Mouse (Mus musculus) hindbrain, embryonic 11.5 days (tissue): ENCODE data around the gene Kctd20. TPM values are rescaled to one million over a fixed set of nuclear protein-coding genes. Genes with fewer than 3 reads are reported as not detected.

Experiments
- ATAC-seq: fragments of 200-750 bp; cut with Nextera tagmentation; 2 replicates; pipeline ENCODE4 v1.8.0; 2017; ENCODE audit warnings: mild to moderate bottlenecking, moderate TSS enrichment, moderate library complexity; ENCODE audit not compliant: low FRiP score
- DNase-seq: peaks from one replicate; pipeline ENCODE4 v3.0.0-alpha.2; 2015; ENCODE audit warnings: low spot score
- H3K27ac ChIP-seq: fragments of 300-500 bp; sonication (generic); 2 replicates; pipeline ENCODE4 v1.5.1; 2014; ENCODE audit warnings: mild to moderate bottlenecking, low read depth, low read length
- H3K27me3 ChIP-seq: fragments of 300-500 bp; sonication (generic); 2 replicates; pipeline ENCODE4 v1.6.1; 2014; ENCODE audit warnings: mild to moderate bottlenecking, low read length, moderate library complexity, mixed read lengths; ENCODE audit not compliant: control insufficient read depth, insufficient read depth
- H3K36me3 ChIP-seq: fragments of 300-500 bp; sonication (generic); 2 replicates; pipeline ENCODE4 v1.6.1; 2014; ENCODE audit warnings: mild to moderate bottlenecking, low read length, moderate library complexity, mixed read lengths; ENCODE audit not compliant: control insufficient read depth, insufficient read depth
- H3K4me1 ChIP-seq: fragments of 300-500 bp; sonication (generic); replicated peaks from 2 replicates; pipeline ENCODE4 v1.6.1; 2014; ENCODE audit warnings: low read length, mixed read lengths; ENCODE audit not compliant: control insufficient read depth, insufficient read depth
- H3K4me2 ChIP-seq: fragments of 300-500 bp; sonication (generic); replicated peaks from 2 replicates; pipeline ENCODE4 v1.6.1; 2014; ENCODE audit warnings: mild to moderate bottlenecking, low read depth, low read length
- H3K4me3 ChIP-seq: fragments of 300-500 bp; sonication (generic); 2 replicates; pipeline ENCODE4 v1.5.1; 2014; ENCODE audit warnings: low read depth, low read length
- H3K9ac ChIP-seq: fragments of 300-500 bp; sonication (generic); 2 replicates; pipeline ENCODE4 v1.6.1; 2014; ENCODE audit warnings: low read depth, low read length
- H3K9me3 ChIP-seq: fragments of 300-500 bp; sonication (generic); 2 replicates; pipeline ENCODE4 v1.6.1; 2016; ENCODE audit warnings: low read length; ENCODE audit not compliant: control insufficient read depth
- WGBS: fragments of 180-500 bp; shearing (Covaris S2); extraction: QIAGEN DNeasy Blood & Tissue Kit; methylation state at CpG from one replicate; pipeline ENCODE4 v1.1.7; 2014; 5-methylcytosine and 5-hydroxymethylcytosine counted together
- polyA plus RNA-seq: library from polyadenylated mRNA; unstranded; fragments of >200 nt; fragmentation: Nextera tagmentation; extraction: Ambion mirVana; gene quantifications from 2 replicates; pipeline ENCODE4 v1.2.1, GENCODE M21; 2014

The Kctd20 gene
- polyA plus RNA-seq, result 81.7 and 94.8 TPM in 2 replicates

- Histone ChIP-seq H3K4me3 (peak within 1 kb of the TSS; percentile 72), H3K27me3 (no peaks in the 10 kb centered on the region), H3K27ac (peak within 1 kb of the TSS; percentile 91), H3K4me2 (peak within 1 kb of the TSS; percentile 85), H3K9ac (peak within 1 kb of the TSS; percentile 83), H3K4me1 (peaks cover 4% of the 10 kb centered on the region; the same call in 1 of the 2 replicates), H3K36me3 (no peaks in the 10 kb centered on the region), H3K9me3 (no peaks in the 10 kb centered on the region)
- DNase-seq, result peak; percentile 97
- under 1% methylated on average over 58 of the region's 80 CpGs for WGBS
- peak; percentile 94 for ATAC-seq
These were observed at the start of gene Kctd20 for GRCm38 (mm10) chr17:28951831-28952799. Kctd20 (plus strand) TSS chr17:28951950.

DNA sequence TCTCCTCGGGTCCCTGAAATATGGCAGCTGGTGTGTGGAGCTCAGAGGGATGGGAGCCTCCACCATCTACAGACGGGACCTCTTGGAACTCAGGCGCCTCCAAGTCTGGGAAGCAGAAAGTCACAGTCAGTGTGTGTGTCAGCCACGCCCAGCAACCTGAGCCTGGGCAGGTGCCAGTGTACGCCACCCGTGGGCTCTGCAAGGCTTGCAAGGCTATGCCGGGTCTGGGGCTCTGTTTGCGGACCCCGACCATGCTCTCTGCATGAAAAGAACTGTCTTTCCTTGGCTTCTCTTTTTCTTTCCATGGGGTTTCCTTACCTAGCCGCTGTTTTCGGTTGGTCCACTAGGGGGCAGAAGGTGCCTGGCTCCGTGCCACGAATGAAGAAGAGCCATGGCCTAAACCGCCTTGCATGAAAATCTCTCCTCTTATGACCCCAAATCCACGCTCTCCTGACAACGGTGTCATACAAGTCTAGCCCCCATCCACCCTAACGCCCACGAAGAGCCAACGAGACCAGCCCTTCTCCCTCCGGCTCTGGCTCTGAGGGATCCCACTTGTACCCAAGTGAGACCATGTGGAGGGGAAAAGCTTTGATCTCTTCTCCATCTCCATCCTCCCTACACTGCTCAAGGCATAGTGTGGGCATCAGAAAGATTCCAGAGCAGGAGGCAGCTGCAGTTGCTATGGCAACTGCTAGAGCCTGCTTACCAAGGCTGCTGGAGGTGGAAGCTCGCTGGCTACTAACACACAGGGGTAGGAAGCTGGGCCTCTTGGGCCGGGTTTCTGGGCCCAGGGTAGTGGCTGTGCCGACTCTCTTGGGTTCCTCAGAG, 47.0 kb upstream of the Kctd20 start:
- Histone ChIP-seq H3K9ac (no peak overlapping the region), H3K4me1 (0 out of 2 replicates have a peak, but pooled peaks cover 3% of the 10 kb centered on the region), H3K4me2 (no peak overlapping the region), H3K27me3 (peaks cover 3% of the 10 kb centered on the region; the same call in 1 of the 2 replicates), H3K36me3 (no peaks in the 10 kb centered on the region), H3K27ac (no peak overlapping the region), H3K4me3 (no peak overlapping the region), H3K9me3 (no peaks in the 10 kb centered on the region)
- DNase-seq (peak; percentile 89), ATAC-seq (peak; percentile 53; the same call in 1 of the 2 replicates)
- WGBS, result 30% methylated on average over 23 of the region's 23 CpGs

GRCm38 (mm10) chr17:28905377-28905916, 46.3 kb upstream of the Kctd20 start:
- no peaks in the 10 kb centered on the region for H3K9me3 ChIP-seq
- H3K36me3 ChIP-seq, result no peaks in the 10 kb centered on the region
- H3K4me2 ChIP-seq, result no peak overlapping the region
- H3K27me3 ChIP-seq, result peaks cover 10% of the 10 kb centered on the region; the same call in 1 of the 2 replicates
- no peak overlapping the region for H3K9ac ChIP-seq
- WGBS, result 72% methylated on average over 13 of the region's 13 CpGs
- H3K27ac ChIP-seq, result no peak overlapping the region
- H3K4me3 ChIP-seq, result no peak overlapping the region
- DNase-seq (no peak), ATAC-seq (no peak)
- H3K4me1 ChIP-seq, result 0 out of 2 replicates have a peak, but pooled peaks cover 5% of the 10 kb centered on the region

DNA sequence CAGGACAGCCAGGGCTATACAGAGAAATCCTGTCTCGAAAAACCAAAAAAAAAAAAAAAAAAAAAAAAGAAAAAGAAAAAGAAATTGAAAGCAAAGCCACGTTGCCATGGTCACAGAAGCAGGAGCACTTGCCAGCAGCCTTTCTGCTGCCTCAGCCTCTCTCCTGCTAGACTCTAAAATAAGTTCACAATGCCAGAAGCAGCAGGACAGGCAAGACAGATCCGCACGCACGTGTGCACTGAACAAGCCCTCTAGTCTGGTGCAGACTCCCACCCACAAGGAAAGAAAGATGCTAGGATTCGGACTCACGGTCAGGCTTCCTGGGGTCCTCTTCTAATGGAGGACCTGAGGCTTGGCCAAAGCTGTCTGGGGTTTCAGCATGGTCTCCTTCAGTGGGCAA, 43.8 kb upstream of the Kctd20 start:
- Histone ChIP-seq H3K4me2 (no peak overlapping the region), H3K9ac (no peak overlapping the region), H3K9me3 (no peaks in the 10 kb centered on the region), H3K27ac (no peak overlapping the region), H3K4me3 (no peak overlapping the region), H3K27me3 (peaks cover 10% of the 10 kb centered on the region; the same call in 1 of the 2 replicates), H3K36me3 (no peaks in the 10 kb centered on the region), H3K4me1 (0 out of 2 replicates have a peak, but pooled peaks cover 5% of the 10 kb centered on the region)
- no peak for ATAC-seq
- DNase-seq, result no peak
- WGBS, result 83% methylated on average over 7 of the region's 7 CpGs

- H3K4me3 ChIP-seq, result peak overlapping the region; percentile 10
- WGBS, result 8% methylated on average over 28 of the region's 29 CpGs
- peak overlapping the region; percentile 42 for H3K4me2 ChIP-seq
- DNase-seq, result peak; percentile 76
- no peaks in the 10 kb centered on the region for H3K9me3 ChIP-seq
- H3K36me3 ChIP-seq, result no peaks in the 10 kb centered on the region
- H3K4me1 ChIP-seq, result 0 out of 2 replicates have a peak, but pooled peaks cover 5% of the 10 kb centered on the region
- H3K27me3 ChIP-seq, result peaks cover 10% of the 10 kb centered on the region; the same call in 1 of the 2 replicates
- H3K9ac ChIP-seq, result no peak overlapping the region
- H3K27ac ChIP-seq, result no peak overlapping the region
- no peak for ATAC-seq
These were observed 42.4 kb upstream of the Kctd20 start for GRCm38 (mm10) chr17:28909252-28909941.

- no peak overlapping the region for H3K4me2 ChIP-seq
- WGBS, result 19% methylated on average over 7 of the region's 7 CpGs
These were observed 41.6 kb upstream of the Kctd20 start for GRCm38 (mm10) chr17:28910139-28910538.

DNA sequence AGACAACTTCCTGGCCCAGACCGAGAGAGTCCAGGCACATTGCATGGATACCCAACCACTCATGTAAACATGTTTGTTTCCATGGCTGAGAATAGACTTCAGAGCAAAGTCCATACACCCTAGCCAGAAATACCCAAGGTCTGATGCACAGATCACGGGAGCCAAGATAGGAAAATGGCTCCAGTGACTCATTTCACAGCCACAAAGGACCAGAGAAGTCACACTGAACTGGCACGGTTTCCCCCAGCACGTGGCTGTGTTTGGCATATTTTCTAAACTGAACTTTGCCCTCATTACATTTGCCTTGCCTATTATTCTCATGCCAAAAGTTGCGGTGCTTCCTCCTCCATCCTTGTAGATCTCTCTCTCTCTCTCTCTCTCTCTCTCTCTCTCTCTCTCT, 38.5 kb upstream of the Kctd20 start:
- DNase-seq, result no peak
- Histone ChIP-seq H3K4me3 (no peak overlapping the region), H3K4me1 (0 out of 2 replicates have a peak, but pooled peaks cover 2% of the 10 kb centered on the region), H3K27me3 (peaks cover 10% of the 10 kb centered on the region; the same call in 1 of the 2 replicates), H3K27ac (no peak overlapping the region), H3K4me2 (no peak overlapping the region), H3K36me3 (no peaks in the 10 kb centered on the region), H3K9me3 (no peaks in the 10 kb centered on the region), H3K9ac (no peak overlapping the region)
- WGBS, result 80% methylated on average over 5 of the region's 5 CpGs
- no peak for ATAC-seq

More at GRCm38 (mm10) chr17:28910139-28910538, 41.6 kb upstream of the Kctd20 start:
- H3K27me3 ChIP-seq, result peaks cover 10% of the 10 kb centered on the region; the same call in 1 of the 2 replicates
- no peak overlapping the region for H3K27ac ChIP-seq
- no peak for ATAC-seq
- DNase-seq, result no peak
- no peak overlapping the region for H3K9ac ChIP-seq
- no peak overlapping the region for H3K4me3 ChIP-seq
- 0 out of 2 replicates have a peak, but pooled peaks cover 2% of the 10 kb centered on the region for H3K4me1 ChIP-seq
- no peaks in the 10 kb centered on the region for H3K9me3 ChIP-seq
- no peaks in the 10 kb centered on the region for H3K36me3 ChIP-seq
